8 mouse cellular contexts compared by ENCODE assay signal in the genomic region with DNA sequence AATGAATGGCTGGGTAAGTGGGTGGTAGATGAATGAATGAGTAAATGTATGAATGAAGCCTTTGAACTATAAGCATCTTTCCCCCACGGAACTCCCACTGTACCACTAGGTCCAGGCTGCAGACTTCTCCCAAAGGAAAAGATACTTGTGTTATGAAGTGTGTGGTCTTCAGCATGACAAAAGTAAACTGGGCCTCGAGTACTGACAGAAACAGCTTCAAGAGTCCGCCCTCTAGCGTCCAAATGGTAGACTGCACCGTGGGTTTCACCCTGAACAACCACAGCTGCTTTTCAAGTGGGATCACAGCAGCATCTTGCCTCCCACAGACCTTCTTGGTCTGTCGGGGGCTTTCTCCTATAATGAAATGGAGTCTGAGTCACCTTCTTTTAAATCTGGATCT. TPM values are rescaled to one million over a fixed set of nuclear protein-coding genes. Genes with fewer than 3 reads are reported as not detected.
A peak's percentile ranks its signal among the peaks of the same experiment; 100 is the strongest.
DNase-seq lines count a peak whose midpoint lies in the region; ATAC-seq lines count a peak whose summit lies in the region.

No protein-coding gene starts in this region.

- DNase-seq in CD4-positive helper T cell, adult 2 months (ENCODE audit: low read depth, low spot score): peak; percentile 45
- DNase-seq in WW6 (ENCODE audit: low read depth, low spot score): peak; percentile 36
- DNase-seq in heart, postnatal 10 days: peak; percentile 59 to 82
- DNase-seq in layer of hippocampus, adult 9-11 months: peak; percentile 43
- peak; percentile 83 for DNase-seq in right cerebral cortex, postnatal 14 days
- DNase-seq in yolk sac, embryonic 10.5 days (ENCODE audit: low spot score): peak; percentile 26

- ATAC-seq in common myeloid progenitor, adult 5-6 weeks (replicated peaks; ENCODE audit: low read depth, poor library complexity, severe bottlenecking): peak; percentile 82
- peak; percentile 82 for ATAC-seq in megakaryocyte, adult 5-6 weeks (ENCODE audit: poor library complexity, severe bottlenecking)

- intact Hi-C loops in heart, postnatal 10 days (cut with DNase I): loop anchor here (2.0 kb wide), 1 partner anchor 86 kb away; no protein-coding TSS in a partner anchor

RNA-seq across cellular contexts. Expression of a gene that starts 54.7 kb away (rescaled TPM):
- not detected in 2 replicates for total RNA-seq in common myeloid progenitor, adult 5-6 weeks (2017)
- total RNA-seq in heart, postnatal 10 days (2021): not detected
- total RNA-seq in megakaryocyte, adult 5-6 weeks (2015): not detected in 2 replicates
- total RNA-seq in megakaryocyte, adult 5-6 weeks (2017): not detected in 2 replicates

Comparison
In these comparisons a context has a peak if more than half of its experiments do, and no peak if none do; other contexts are left out.
1. Peak in every context shown above with its lines: DNase-seq and ATAC-seq.
2. DNase-seq: peak in every context shown above with its lines; median percentile 83 in right cerebral cortex, postnatal 14 days; 70 in heart, postnatal 10 days; 45 in CD4-positive helper T cell, adult 2 months; 43 in layer of hippocampus, adult 9-11 months; 36 in WW6; 26 in yolk sac, embryonic 10.5 days.